Mouse (Mus musculus) limb, embryonic 14.5 days (tissue): ENCODE measurements at regions not wholly inside any gene's neighbourhood (a gene's known extent, or its start where the extent isn't known, plus 50 kb on each side); places are given as distances from the start of the nearest gene placed in this dataset.

Experiments
- ATAC-seq: fragments of 200-750 bp; cut with Nextera tagmentation; 2 replicates; pipeline ENCODE4 v1.8.0; 2017; ENCODE audit warnings: low read depth, moderate number of reproducible peaks, moderate TSS enrichment; ENCODE audit not compliant: low FRiP score
- DNase-seq: peaks from one replicate; pipeline ENCODE4 v3.0.0-alpha.2; 2015; ENCODE audit warnings: low spot score
- H3K27ac ChIP-seq: fragments of 300-500 bp; sonication (generic); replicated peaks from 2 replicates; pipeline ENCODE4 v1.5.1; 2014; ENCODE audit warnings: low read depth, mild to moderate bottlenecking, low read length, moderate library complexity, mixed read lengths
- H3K27me3 ChIP-seq: fragments of 300-500 bp; sonication (generic); 2 replicates; pipeline ENCODE4 v1.6.1; 2014; ENCODE audit warnings: low read length, mixed read lengths; ENCODE audit not compliant: control insufficient read depth, insufficient read depth
- H3K36me3 ChIP-seq: fragments of 300-500 bp; sonication (generic); 2 replicates; pipeline ENCODE4 v1.6.1; 2014; ENCODE audit warnings: mild to moderate bottlenecking, low read length, moderate library complexity, mixed read lengths; ENCODE audit not compliant: control insufficient read depth, insufficient read depth
- H3K4me1 ChIP-seq: fragments of 300-500 bp; sonication (generic); 2 replicates; pipeline ENCODE4 v1.6.1; 2014; ENCODE audit warnings: antibody characterized with exemption, low read length, mixed read lengths; ENCODE audit not compliant: control insufficient read depth, insufficient read depth
- H3K4me2 ChIP-seq: fragments of 300-500 bp; sonication (generic); replicated peaks from 2 replicates; pipeline ENCODE4 v1.6.1; 2014; ENCODE audit warnings: low read depth, mild to moderate bottlenecking, low read length, moderate library complexity; ENCODE audit not compliant: severe bottlenecking
- H3K4me3 ChIP-seq: fragments of 300-500 bp; sonication (generic); replicated peaks from 2 replicates; pipeline ENCODE4 v1.5.1; 2014; ENCODE audit warnings: low read length
- H3K9ac ChIP-seq: fragments of 300-500 bp; sonication (generic); 2 replicates; pipeline ENCODE4 v1.6.1; 2014; ENCODE audit warnings: mild to moderate bottlenecking, low read depth, low read length, moderate library complexity; ENCODE audit not compliant: severe bottlenecking
- H3K9me3 ChIP-seq: fragments of 300-500 bp; sonication (generic); 2 replicates; pipeline ENCODE4 v1.6.1; 2016; ENCODE audit warnings: low read length; ENCODE audit not compliant: control insufficient read depth
- POLR2A ChIP-seq: fragments of 200-500 bp; IDR thresholded peaks from 2 replicates; pipeline ENCODE4 v1.8.0; 2012; ENCODE audit warnings: inconsistent platforms, mild to moderate bottlenecking, moderate library complexity, borderline replicate concordance; ENCODE audit not compliant: insufficient read depth, insufficient read length; ENCODE audit errors: extremely low read depth
- WGBS: fragments of 180-500 bp; shearing (Covaris S2); extraction: QIAGEN DNeasy Blood & Tissue Kit; methylation state at CpG from one replicate; pipeline ENCODE4 v1.1.7; 2014; 5-methylcytosine and 5-hydroxymethylcytosine counted together

DNA sequence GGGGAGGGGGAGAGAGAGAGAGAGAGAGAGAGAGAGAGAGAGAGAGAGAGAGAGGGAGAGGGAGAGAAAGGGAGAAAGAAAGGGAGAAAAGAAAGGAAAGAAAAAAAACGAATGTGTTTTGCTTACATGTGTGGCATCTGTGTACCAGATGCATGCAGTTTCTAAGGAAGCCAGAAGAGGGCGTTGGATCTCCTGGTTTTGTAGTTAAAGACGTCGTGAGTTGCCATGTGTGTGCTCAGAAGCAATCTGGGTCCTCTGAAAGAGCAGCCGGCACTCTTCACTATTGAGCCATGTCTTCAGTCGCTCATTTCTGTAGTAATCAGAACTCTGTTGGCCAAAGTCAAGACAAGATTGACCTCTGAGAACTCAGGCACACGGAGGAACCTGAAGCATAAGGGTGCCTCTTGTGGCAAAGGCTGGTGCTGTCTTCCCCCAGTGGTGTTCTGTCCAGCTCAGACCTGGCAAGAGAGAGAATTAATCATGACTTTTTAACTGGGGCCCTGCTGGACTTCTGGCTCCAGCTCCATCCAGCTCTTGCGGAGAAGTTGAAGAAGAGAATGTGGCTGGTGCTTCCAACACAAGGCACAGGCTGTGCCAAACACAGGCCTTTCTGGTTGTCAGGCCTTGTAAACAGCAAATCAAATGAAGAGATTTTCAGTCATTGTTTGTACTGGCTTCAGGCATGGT is 67.0 kb upstream of the Gm11733 start:
- DNase-seq, result no peak
- no peak for TF ChIP-seq POLR2A
- ATAC-seq, result no peak
- 65% methylated on average over 8 of the region's 8 CpGs for WGBS
- Histone ChIP-seq H3K4me2 (no peak overlapping the region), H3K27me3 (peaks cover 23% of the 10 kb centered on the region), H3K9me3 (no peaks in the 10 kb centered on the region), H3K4me1 (peaks cover 34% of the 10 kb centered on the region), H3K4me3 (no peak overlapping the region), H3K9ac (no peak overlapping the region), H3K36me3 (no peaks in the 10 kb centered on the region), H3K27ac (no peak overlapping the region)

DNA sequence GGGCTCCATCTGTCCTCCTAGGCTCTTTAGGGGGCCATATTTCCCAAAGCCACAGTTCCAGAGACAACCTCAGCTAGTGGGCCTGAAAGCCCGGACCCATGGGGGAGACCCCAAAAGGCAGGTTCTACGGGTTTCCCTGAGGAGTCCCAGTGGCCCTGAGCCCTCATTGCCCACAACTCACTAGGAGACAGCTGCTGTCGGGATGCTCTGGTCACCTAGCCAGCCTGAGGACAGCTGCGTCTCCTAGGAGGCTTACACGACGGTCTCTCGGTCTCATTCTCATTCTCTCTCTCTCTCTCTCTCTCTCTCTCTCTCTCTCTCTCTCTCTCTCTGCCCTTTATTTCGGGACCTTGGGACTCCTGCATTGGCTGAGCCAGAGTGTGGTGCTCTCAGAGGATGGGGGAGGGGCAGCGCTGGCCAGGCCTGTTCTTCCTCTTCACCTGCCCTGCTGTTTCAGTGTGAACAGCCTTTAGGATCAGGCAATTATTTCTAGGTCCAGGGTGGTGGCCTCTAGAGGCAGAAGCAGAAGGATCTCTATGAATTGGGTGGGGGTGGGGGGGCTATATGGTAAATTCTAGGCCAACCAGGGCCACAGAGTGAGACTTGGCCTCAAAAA is 66.1 kb upstream of the Gm11733 start:
- no peaks in the 10 kb centered on the region for H3K9me3 ChIP-seq
- WGBS, result 48% methylated on average over 9 of the region's 9 CpGs
- no peak overlapping the region for H3K9ac ChIP-seq
- H3K36me3 ChIP-seq, result no peaks in the 10 kb centered on the region
- H3K4me1 ChIP-seq, result peaks cover 34% of the 10 kb centered on the region
- peak overlapping the region; percentile 23; the same call in 1 of the 2 replicates for H3K27ac ChIP-seq
- DNase-seq, result no peak
- H3K4me3 ChIP-seq, result no peak overlapping the region
- ATAC-seq, result no peak
- H3K4me2 ChIP-seq, result no peak overlapping the region
- no peak for TF ChIP-seq POLR2A
- peaks cover 23% of the 10 kb centered on the region for H3K27me3 ChIP-seq

GRCm38 (mm10) chr11:117418939-117419338 is 65.2 kb upstream of the Gm11733 start:
- no peak overlapping the region for H3K27ac ChIP-seq

DNA sequence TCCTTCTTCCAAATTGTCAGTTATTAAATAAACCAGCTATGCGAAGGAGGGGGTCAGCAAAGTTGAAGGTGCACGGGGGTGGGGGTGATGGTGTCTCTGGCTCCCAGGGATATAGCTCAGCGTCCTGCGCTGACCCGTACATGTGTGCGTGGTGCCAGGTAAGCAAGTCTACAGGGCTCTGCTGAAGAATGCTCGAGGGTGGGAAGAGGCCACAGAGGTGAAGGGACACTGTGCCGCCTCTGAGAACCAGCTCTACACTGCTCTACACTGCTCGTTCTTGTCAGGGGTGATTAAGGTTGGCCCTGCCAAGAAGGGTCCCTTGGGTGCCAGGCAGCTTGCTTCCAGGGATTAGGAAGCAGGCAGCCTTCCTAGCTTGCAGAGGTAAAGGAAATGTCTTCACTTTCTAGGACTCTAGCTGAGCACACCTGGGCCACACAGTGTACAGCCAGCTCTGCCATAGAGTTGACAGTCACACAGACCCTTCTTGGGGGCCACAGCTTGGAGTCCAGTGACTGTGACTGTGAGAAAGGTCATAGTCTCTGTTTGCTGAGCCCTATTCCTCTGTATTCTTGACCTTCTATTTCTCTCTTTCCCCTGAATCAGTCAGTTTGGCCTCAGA is 64.7 kb upstream of the Gm11733 start:
- Histone ChIP-seq H3K27ac (no peak overlapping the region; the same call in 1 of the 2 replicates), H3K4me1 (peaks cover 34% of the 10 kb centered on the region), H3K9ac (no peak overlapping the region), H3K4me2 (no peak overlapping the region), H3K4me3 (no peak overlapping the region), H3K36me3 (no peaks in the 10 kb centered on the region), H3K27me3 (peaks cover 12% of the 10 kb centered on the region; the same call in 1 of the 2 replicates), H3K9me3 (no peaks in the 10 kb centered on the region)
- no peak for TF ChIP-seq POLR2A
- 40% methylated on average over 9 of the region's 9 CpGs for WGBS
- DNase-seq, result no peak
- ATAC-seq, result no peak

More at GRCm38 (mm10) chr11:117418939-117419338, 65.2 kb upstream of the Gm11733 start:
- ATAC-seq (peak; percentile 49; the same call in 1 of the 2 replicates), DNase-seq (peak; percentile 68)
- H3K9ac ChIP-seq, result no peak overlapping the region
- H3K27me3 ChIP-seq, result peaks cover 17% of the 10 kb centered on the region; the same call in 1 of the 2 replicates
- no peaks in the 10 kb centered on the region for H3K9me3 ChIP-seq
- no peak for TF ChIP-seq POLR2A
- H3K4me2 ChIP-seq, result no peak overlapping the region
- H3K36me3 ChIP-seq, result no peaks in the 10 kb centered on the region
- WGBS, result 22% methylated on average over 3 of the region's 3 CpGs
- no peak overlapping the region for H3K4me3 ChIP-seq
- H3K4me1 ChIP-seq, result peaks cover 34% of the 10 kb centered on the region

- no peak for TF ChIP-seq POLR2A
- no peak overlapping the region for H3K4me2 ChIP-seq
- DNase-seq (no peak), ATAC-seq (no peak)
- H3K27me3 ChIP-seq, result no peaks in the 10 kb centered on the region
- H3K4me1 ChIP-seq, result peaks cover 34% of the 10 kb centered on the region
- H3K4me3 ChIP-seq, result no peak overlapping the region
- no peak overlapping the region for H3K9ac ChIP-seq
- H3K36me3 ChIP-seq, result no peaks in the 10 kb centered on the region
- H3K27ac ChIP-seq, result no peak overlapping the region
- H3K9me3 ChIP-seq, result no peaks in the 10 kb centered on the region
- WGBS, result 86% methylated on average over 6 of the region's 6 CpGs
These were observed 61.5 kb upstream of the Gm11733 start for GRCm38 (mm10) chr11:117422713-117423112.
